Mouse (Mus musculus) small intestine, adult 2 months (tissue): ENCODE measurements around the gene Rab6a. TPM values are rescaled to one million over a fixed set of nuclear protein-coding genes. Genes with fewer than 3 reads are reported as not detected.

Experiments used
- H3K27ac ChIP-seq: fragments of 200-500 bp; 2 replicates; pipeline ENCODE4 v1.5.1; 2012; ENCODE audit warnings: low read depth, low read length, control low read depth, inconsistent platforms; ENCODE audit not compliant: insufficient read depth
- H3K27me3 ChIP-seq: fragments of 200-500 bp; 2 replicates; pipeline ENCODE4 v1.6.1; 2012; ENCODE audit warnings: mild to moderate bottlenecking, moderate library complexity, low read length, inconsistent platforms; ENCODE audit not compliant: control insufficient read depth, insufficient read depth
- H3K36me3 ChIP-seq: fragments of 200-500 bp; 2 replicates; pipeline ENCODE4 v1.6.1; 2012; ENCODE audit warnings: mild to moderate bottlenecking, low read length, control low read depth, inconsistent platforms; ENCODE audit not compliant: control insufficient read depth, insufficient read depth
- H3K4me1 ChIP-seq: fragments of 200-500 bp; 2 replicates; pipeline ENCODE4 v1.6.1; 2012; ENCODE audit warnings: low read length, inconsistent platforms, mixed read lengths; ENCODE audit not compliant: control insufficient read depth, insufficient read depth, insufficient read length
- H3K4me3 ChIP-seq: fragments of 200-500 bp; 2 replicates; pipeline ENCODE4 v1.5.1; 2012; ENCODE audit warnings: low read depth, mild to moderate bottlenecking, control low read depth, inconsistent platforms, low read length, moderate library complexity
- CTCF ChIP-seq: fragments of 200-500 bp; IDR thresholded peaks from 2 replicates; pipeline ENCODE4 v1.5.1; 2012; ENCODE audit warnings: low read depth, mild to moderate bottlenecking, control low read depth, inconsistent platforms, low read length, moderate library complexity, mixed read lengths; ENCODE audit not compliant: insufficient replicate concordance, insufficient read length; ENCODE audit errors: extremely low read depth
- POLR2A ChIP-seq: fragments of 200-500 bp; IDR thresholded peaks from 2 replicates; pipeline ENCODE4 v1.6.1; 2012; ENCODE audit warnings: low read depth, mild to moderate bottlenecking, control low read depth, inconsistent platforms, low read length, moderate library complexity
- WGBS: fragments of 180-500 bp; shearing (Covaris S2); methylation state at CpG from one replicate; pipeline ENCODE4 v1.1.7; 2018; 5-methylcytosine and 5-hydroxymethylcytosine counted together
- polyA plus RNA-seq: library from polyadenylated mRNA; depleted of rRNA; stranded (reverse); fragments of >200 nt; gene quantifications from 2 replicates; pipeline ENCODE4 v1.2.3, GENCODE M21; 2012; rRNA removed

Gene Rab6a
- polyA plus RNA-seq, 1 experiment = 44.3 TPM

DNA sequence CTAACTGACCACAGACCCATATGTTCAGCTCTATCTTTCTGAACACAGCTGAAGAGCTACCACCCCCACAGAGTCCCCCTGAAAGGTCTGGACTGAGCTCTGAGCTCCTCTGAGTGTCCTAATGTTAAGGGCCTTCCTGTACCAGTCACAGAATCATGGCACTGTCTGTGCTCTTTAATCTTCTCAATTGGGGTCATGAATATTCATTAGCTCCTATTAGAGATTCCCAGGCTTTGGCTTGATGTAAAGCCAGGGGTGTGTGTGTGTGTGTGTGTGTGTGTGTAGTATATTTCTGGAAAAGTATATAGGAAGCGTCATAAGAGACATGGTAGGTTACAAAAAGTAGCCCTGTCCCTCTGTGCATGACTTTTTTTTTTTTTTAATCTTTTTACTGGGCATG, 76.0 kb downstream of the Rab6a start:
- Histone ChIP-seq H3K36me3 (no peaks in the 10 kb centered on the region), H3K27me3 (no peaks in the 10 kb centered on the region), H3K4me1 (peaks cover 3% of the 10 kb centered on the region), H3K4me3 (no peak overlapping the region), H3K27ac (no peak overlapping the region)
- WGBS = 95% methylated on average over 1 of the region's 1 CpGs
- TF ChIP-seq POLR2A = no peak
- TF ChIP-seq CTCF = no peak

DNA sequence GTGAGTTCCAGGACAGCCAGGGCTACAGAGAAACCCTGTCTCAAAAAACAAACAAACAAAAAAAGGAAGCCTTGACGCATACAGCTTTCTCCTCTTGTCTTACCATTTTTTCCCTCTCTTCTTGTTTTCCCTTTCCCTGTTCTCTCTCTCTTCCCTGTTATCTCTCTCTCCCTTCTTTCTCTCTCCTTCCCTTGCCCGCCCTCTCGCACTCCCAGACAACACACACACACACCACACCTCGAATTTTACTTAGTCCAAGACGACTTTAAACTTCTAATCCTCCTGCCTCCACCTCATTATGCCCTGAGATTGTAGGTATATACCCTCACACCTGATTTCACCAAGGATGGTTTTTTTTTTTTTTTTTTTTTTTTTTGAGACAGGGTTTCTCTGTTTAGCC, 76.9 kb downstream of the Rab6a start:
- Histone ChIP-seq H3K27ac (no peak overlapping the region), H3K4me1 (peaks cover 3% of the 10 kb centered on the region), H3K27me3 (no peaks in the 10 kb centered on the region), H3K36me3 (no peaks in the 10 kb centered on the region), H3K4me3 (no peak overlapping the region)
- WGBS = 71% methylated on average over 5 of the region's 5 CpGs
- TF ChIP-seq CTCF = no peak
- no peak for TF ChIP-seq POLR2A

DNA sequence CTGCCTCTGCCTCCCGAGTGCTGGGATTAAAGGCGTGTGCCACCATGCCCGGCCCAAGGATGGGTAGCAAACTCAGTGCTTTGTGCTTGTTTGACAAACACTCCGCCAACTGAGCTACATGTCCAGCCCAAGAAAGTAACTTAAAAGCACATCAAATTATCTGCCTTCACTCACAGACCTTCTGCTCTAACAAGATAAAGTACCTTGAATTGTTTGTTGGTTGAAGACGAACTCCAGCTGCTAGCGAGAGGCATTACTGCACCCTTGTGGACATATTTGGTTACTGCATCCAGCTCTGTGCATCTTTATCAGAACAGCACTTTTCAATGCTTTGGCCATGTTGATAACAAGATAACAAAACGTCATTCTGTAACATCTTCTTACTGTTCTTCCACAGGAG, 77.3 kb downstream of the Rab6a start:
- H3K27me3 ChIP-seq = no peaks in the 10 kb centered on the region
- H3K4me3 ChIP-seq = no peak overlapping the region
- 48% methylated on average over 7 of the region's 7 CpGs for WGBS
- TF ChIP-seq CTCF (no peak), POLR2A (no peak)
- no peaks in the 10 kb centered on the region; the same call in 1 of the 2 replicates for H3K4me1 ChIP-seq
- no peak overlapping the region for H3K27ac ChIP-seq
- no peaks in the 10 kb centered on the region for H3K36me3 ChIP-seq

DNA sequence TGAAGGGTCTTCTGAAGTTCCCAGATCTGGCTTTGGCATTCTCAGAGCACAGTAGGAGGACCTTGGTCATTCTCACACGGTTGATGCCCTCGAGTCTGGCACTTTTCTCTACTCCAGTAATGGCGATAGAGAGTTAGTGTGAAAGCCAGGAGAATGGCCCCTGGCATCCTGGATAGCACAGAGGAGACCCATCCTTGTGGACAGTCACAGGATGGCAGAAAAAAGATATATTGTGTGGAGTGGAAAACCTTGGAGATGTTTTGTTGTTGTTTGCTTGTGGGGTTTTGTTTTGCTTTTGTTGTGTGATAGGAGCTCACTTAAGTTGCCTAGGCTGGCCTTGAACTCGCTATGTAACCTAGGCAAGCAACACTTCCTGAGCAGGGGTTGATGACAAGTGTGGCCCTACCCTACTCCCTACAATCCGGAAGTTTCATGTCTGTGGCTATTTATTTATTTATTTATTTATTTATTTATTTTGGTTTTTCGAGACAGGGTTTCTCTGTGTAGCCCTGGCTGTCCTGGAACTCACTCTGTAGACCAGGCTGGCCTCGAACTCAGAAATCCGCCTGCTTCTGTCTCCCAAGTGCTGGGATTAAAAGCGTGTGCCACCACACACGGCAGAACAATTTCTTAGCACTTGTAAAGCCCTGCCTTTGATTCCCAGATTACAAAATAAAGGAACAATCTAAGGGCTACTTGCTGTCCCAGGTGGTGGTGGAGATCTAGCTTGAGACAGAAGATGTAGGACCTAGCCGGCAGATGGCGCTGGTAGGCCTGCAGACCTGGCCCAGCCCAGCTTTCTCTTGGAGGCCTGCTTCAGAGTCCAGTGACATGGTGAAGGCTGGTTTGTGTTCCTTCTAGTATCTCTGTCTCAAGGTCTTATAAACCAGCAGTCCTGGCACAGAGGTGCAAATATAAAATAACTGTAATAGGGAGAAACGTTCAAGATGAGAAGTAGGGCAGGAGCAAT, 78.1 kb downstream of the Rab6a start:
- WGBS = 41% methylated on average over 13 of the region's 13 CpGs

DNA sequence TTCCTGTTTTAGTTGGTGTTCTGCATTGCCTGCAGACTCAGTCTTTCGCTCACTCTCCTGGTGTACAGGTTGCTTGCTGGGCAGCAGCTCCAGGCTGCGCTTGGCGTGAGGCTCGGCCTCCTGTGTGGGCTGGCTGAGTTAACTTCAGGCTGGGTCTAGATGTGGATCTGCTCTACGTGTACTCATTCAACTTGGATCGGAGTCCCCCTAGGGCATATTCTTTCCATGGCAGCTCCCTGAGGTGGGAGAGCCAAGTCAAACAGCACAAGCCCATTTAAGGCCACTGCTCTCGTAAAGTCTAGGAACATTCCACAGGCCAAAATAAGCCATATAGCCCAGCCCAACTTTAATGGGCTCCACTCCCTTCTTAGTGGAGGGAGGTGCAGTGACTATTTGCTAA, 81.3 kb downstream of the Rab6a start:
- 74% methylated on average over 7 of the region's 7 CpGs for WGBS
- no peak overlapping the region for H3K4me3 ChIP-seq
- no peaks in the 10 kb centered on the region for H3K4me1 ChIP-seq
- no peaks in the 10 kb centered on the region for H3K36me3 ChIP-seq
- no peaks in the 10 kb centered on the region for H3K27me3 ChIP-seq
- TF ChIP-seq POLR2A = no peak
- no peak for TF ChIP-seq CTCF
- no peak overlapping the region for H3K27ac ChIP-seq

More for the DNA sequence above, 78.1 kb downstream of the Rab6a start:
- Histone ChIP-seq H3K27ac (no peak overlapping the region), H3K4me1 (no peaks in the 10 kb centered on the region), H3K4me3 (no peak overlapping the region), H3K36me3 (no peaks in the 10 kb centered on the region), H3K27me3 (no peaks in the 10 kb centered on the region)
- no peak for TF ChIP-seq POLR2A
- TF ChIP-seq CTCF = peak; percentile 88

Other genes starting within 250 kb of the Rab6a start
- 6.6 and 10.1 TPM in 2 replicates for gene C2cd3, start 235.2 kb upstream of the Rab6a start, polyA plus RNA-seq
- gene Ppme1, start 235.1 kb upstream of the Rab6a start, polyA plus RNA-seq = 35.1 and 45.8 TPM in 2 replicates
- gene Ucp3, start 134.4 kb upstream of the Rab6a start, polyA plus RNA-seq = 0.11 and 0.23 TPM in 2 replicates
- 597 and 876 TPM in 2 replicates for gene Ucp2, start 114.1 kb upstream of the Rab6a start, polyA plus RNA-seq
- 0.29 and 0.49 TPM in 2 replicates for gene Dnajb13, start 92.5 kb upstream of the Rab6a start, polyA plus RNA-seq
- gene Coa4, start 70.3 kb upstream of the Rab6a start, polyA plus RNA-seq = 9.4 and 14.8 TPM in 2 replicates
- 7.8 and 8.0 TPM in 2 replicates for gene Mrpl48, start 891 bp downstream of the Rab6a start, polyA plus RNA-seq
- gene Plekhb1, start 55.0 kb downstream of the Rab6a start, polyA plus RNA-seq = 8.2 and 18.4 TPM in 2 replicates
- 28.2 and 43.9 TPM in 2 replicates for gene Fam168a, start 99.2 kb downstream of the Rab6a start, polyA plus RNA-seq